Mouse (Mus musculus) lung, adult 2 months (tissue): ENCODE data around the gene Dclk1. TPM values are rescaled to one million over a fixed set of nuclear protein-coding genes. Genes with fewer than 3 reads are reported as not detected.

Source experiments
- DNase-seq: peaks from one replicate; pipeline ENCODE4 v3.0.0; 2022
- H3K4me1 ChIP-seq: fragments of 200-500 bp; 2 replicates; pipeline ENCODE4 v1.6.1; 2011; ENCODE audit warnings: low read length; ENCODE audit not compliant: control insufficient read depth, insufficient read depth
- H3K4me3 ChIP-seq: fragments of 200-500 bp; replicated peaks from 2 replicates; pipeline ENCODE3; 2011; ENCODE audit warnings: low read depth, mild to moderate bottlenecking, control low read depth, low read length; ENCODE audit errors: extremely low read depth
- CTCF ChIP-seq: fragments of 200-500 bp; IDR thresholded peaks from 2 replicates; pipeline ENCODE4 v1.5.1; 2011; ENCODE audit warnings: mild to moderate bottlenecking, low read length, control low read depth; ENCODE audit not compliant: insufficient read depth
- POLR2A ChIP-seq: fragments of 200-500 bp; IDR thresholded peaks from 2 replicates; pipeline ENCODE4 v1.6.1; 2011; ENCODE audit warnings: low read depth, mild to moderate bottlenecking, control low read depth, low read length, borderline replicate concordance; ENCODE audit errors: extremely low read depth
- WGBS: fragments of 180-500 bp; shearing (Covaris S2); methylation state at CpG from one replicate; pipeline ENCODE4 v1.1.7; 2018; 5-methylcytosine and 5-hydroxymethylcytosine counted together
- polyA plus RNA-seq: library from polyadenylated mRNA; depleted of rRNA; stranded (reverse); fragments of >200 nt; gene quantifications from 2 replicates; pipeline ENCODE4 v1.2.3, GENCODE M21; 2012

The Dclk1 gene
- polyA plus RNA-seq, 1 experiment: 1.9 TPM

GRCm38 (mm10) chr3:55393549-55393948 lies 151.4 kb downstream of the Dclk1 start:
- 58% methylated on average over 3 of the region's 3 CpGs for WGBS
- no peak for DNase-seq
- Histone ChIP-seq H3K4me1 (no peaks in the 10 kb centered on the region), H3K4me3 (no peak overlapping the region)
- TF ChIP-seq CTCF: no peak
- no peak for TF ChIP-seq POLR2A

- TF ChIP-seq CTCF: no peak
- TF ChIP-seq POLR2A: no peak
- DNase-seq: no peak
- WGBS: 78% methylated on average over 2 of the region's 2 CpGs
- H3K4me3 ChIP-seq: no peak overlapping the region
- no peaks in the 10 kb centered on the region for H3K4me1 ChIP-seq
Measured at GRCm38 (mm10) chr3:55396792-55397191, 154.6 kb downstream of the Dclk1 start.

- no peak for DNase-seq
- TF ChIP-seq CTCF (no peak), POLR2A (no peak)
- Histone ChIP-seq H3K4me3 (no peak overlapping the region), H3K4me1 (no peaks in the 10 kb centered on the region)
- WGBS: 85% methylated on average over 6 of the region's 6 CpGs
Measured at GRCm38 (mm10) chr3:55397752-55398693, 155.9 kb downstream of the Dclk1 start.

GRCm38 (mm10) chr3:55401236-55401635 lies 159.1 kb downstream of the Dclk1 start:
- H3K4me1 ChIP-seq: no peaks in the 10 kb centered on the region
- DNase-seq: no peak
- WGBS: 49% methylated on average over 1 of the region's 1 CpGs
- no peak for TF ChIP-seq POLR2A
- TF ChIP-seq CTCF: no peak
- H3K4me3 ChIP-seq: no peak overlapping the region

- DNase-seq: no peak
- H3K4me1 ChIP-seq: no peaks in the 10 kb centered on the region
- WGBS: 95% methylated on average over 7 of the region's 7 CpGs
- TF ChIP-seq CTCF (no peak), POLR2A (no peak)
- no peak overlapping the region for H3K4me3 ChIP-seq
Measured at GRCm38 (mm10) chr3:55404751-55405150, 162.6 kb downstream of the Dclk1 start.

GRCm38 (mm10) chr3:55406616-55407015 lies 164.5 kb downstream of the Dclk1 start:
- DNase-seq: no peak
- TF ChIP-seq CTCF (no peak), POLR2A (no peak)
- Histone ChIP-seq H3K4me3 (no peak overlapping the region), H3K4me1 (no peaks in the 10 kb centered on the region)
- 73% methylated on average over 7 of the region's 7 CpGs for whole genome bisulfite sequencing

GRCm38 (mm10) chr3:55411547-55411946 lies 169.4 kb downstream of the Dclk1 start:
- no peak for TF ChIP-seq CTCF
- TF ChIP-seq POLR2A: no peak
- H3K4me1 ChIP-seq: no peaks in the 10 kb centered on the region
- no peak overlapping the region for H3K4me3 ChIP-seq
- no peak for DNase-seq

- TF ChIP-seq POLR2A (no peak), CTCF (no peak)
- Histone ChIP-seq H3K4me3 (no peak overlapping the region), H3K4me1 (no peaks in the 10 kb centered on the region)
- 27% methylated on average over 14 of the region's 14 CpGs for WGBS
- no peak for DNase-seq
Measured at GRCm38 (mm10) chr3:55415527-55415950, 173.4 kb downstream of the Dclk1 start.

- no peak for TF ChIP-seq CTCF
- TF ChIP-seq POLR2A: no peak
- no peak overlapping the region for H3K4me3 ChIP-seq
- no peak for DNase-seq
- 79% methylated on average over 6 of the region's 6 CpGs for WGBS
- H3K4me1 ChIP-seq: no peaks in the 10 kb centered on the region
Measured at GRCm38 (mm10) chr3:55418845-55419244, 176.7 kb downstream of the Dclk1 start.

- WGBS: 22% methylated on average over 3 of the region's 3 CpGs
- DNase-seq: no peak
- Histone ChIP-seq H3K4me3 (no peak overlapping the region), H3K4me1 (no peaks in the 10 kb centered on the region)
- no peak for TF ChIP-seq POLR2A
- no peak for TF ChIP-seq CTCF
Measured at GRCm38 (mm10) chr3:55419334-55419733, 177.2 kb downstream of the Dclk1 start.
